Mouse (Mus musculus) cortical plate, adult 2 months (tissue): ENCODE measurements around the gene Bcl7a. TPM values are rescaled to one million over a fixed set of nuclear protein-coding genes. Genes with fewer than 3 reads are reported as not detected.

Source experiments
- H3K27ac ChIP-seq: fragments of 200-500 bp; 2 replicates; pipeline ENCODE4 v1.5.1; 2012; ENCODE audit warnings: low read length, control low read depth, inconsistent platforms; ENCODE audit not compliant: insufficient read depth
- H3K4me1 ChIP-seq: fragments of 200-500 bp; 2 replicates; pipeline ENCODE4 v1.6.1; 2011; ENCODE audit warnings: low read length; ENCODE audit not compliant: control insufficient read depth, insufficient read depth
- H3K4me3 ChIP-seq: fragments of 200-500 bp; 2 replicates; pipeline ENCODE4 v1.5.1; 2011; ENCODE audit warnings: mild to moderate bottlenecking, low read length, control low read depth; ENCODE audit not compliant: insufficient read depth
- CTCF ChIP-seq: fragments of 200-500 bp; IDR thresholded peaks from 2 replicates; pipeline ENCODE4 v1.5.1; 2011; ENCODE audit warnings: mild to moderate bottlenecking, control low read depth, low read length; ENCODE audit not compliant: insufficient read depth; ENCODE audit errors: extremely low read depth
- POLR2A ChIP-seq: fragments of 200-500 bp; IDR thresholded peaks from 2 replicates; pipeline ENCODE4 v1.6.1; 2011; ENCODE audit warnings: mild to moderate bottlenecking, low read length, control low read depth; ENCODE audit not compliant: insufficient read depth; ENCODE audit errors: extremely low read depth
- polyA plus RNA-seq: library from polyadenylated mRNA; depleted of rRNA; stranded (reverse); fragments of >200 nt; gene quantifications from 2 replicates; pipeline ENCODE4 v1.2.3, GENCODE M21; 2012

Bcl7a gene
- polyA plus RNA-seq, 1 experiment = 33.5 TPM

DNA sequence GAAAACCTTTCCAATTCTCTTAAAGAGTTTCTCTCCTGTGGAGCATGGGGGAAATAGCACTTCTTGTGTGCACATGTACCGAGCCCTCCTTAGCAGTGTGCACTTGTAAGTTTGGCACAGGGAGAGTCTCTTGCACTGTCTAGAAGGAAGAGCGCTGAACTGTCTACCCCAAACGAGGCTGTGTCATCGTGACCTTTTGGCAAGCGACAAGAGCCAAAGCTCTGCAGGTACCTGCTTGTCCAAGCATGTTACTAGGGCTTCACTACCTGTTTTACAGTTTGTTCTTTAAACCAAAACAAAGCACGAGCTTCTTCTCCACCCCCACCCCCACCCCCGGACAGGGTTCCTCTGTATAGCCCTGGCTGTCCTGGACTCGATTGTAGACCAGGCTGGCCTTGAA, 15.9 kb upstream of the Bcl7a start:
- Histone ChIP-seq H3K4me3 (no peak overlapping the region), H3K27ac (no peak overlapping the region), H3K4me1 (0 out of 2 replicates have a peak, but pooled peaks cover 3% of the 10 kb centered on the region)
- no peak for TF ChIP-seq POLR2A
- TF ChIP-seq CTCF = no peak

DNA sequence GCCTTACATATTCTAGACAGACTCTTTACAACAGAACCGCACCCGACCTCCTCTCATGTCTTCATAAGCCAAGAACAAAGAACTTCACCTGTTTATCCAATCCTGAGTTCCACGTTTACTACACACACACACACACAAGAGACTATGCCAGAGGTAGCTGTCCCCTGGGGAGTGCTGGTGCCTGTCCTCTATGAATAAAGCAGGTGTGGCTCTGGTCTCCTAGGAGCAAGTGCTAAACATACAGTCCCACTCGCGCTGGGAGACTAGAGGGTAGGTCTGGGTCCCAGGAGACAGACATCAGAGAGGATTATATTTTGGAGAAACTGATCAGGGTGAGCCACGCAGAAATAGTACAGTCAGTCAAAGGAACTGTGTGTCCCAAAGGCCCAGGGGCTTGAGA, 10.1 kb upstream of the Bcl7a start:
- peaks cover 2% of the 10 kb centered on the region for H3K4me1 ChIP-seq
- no peak overlapping the region for H3K4me3 ChIP-seq
- no peak for TF ChIP-seq POLR2A
- TF ChIP-seq CTCF = no peak
- H3K27ac ChIP-seq = no peak overlapping the region

DNA sequence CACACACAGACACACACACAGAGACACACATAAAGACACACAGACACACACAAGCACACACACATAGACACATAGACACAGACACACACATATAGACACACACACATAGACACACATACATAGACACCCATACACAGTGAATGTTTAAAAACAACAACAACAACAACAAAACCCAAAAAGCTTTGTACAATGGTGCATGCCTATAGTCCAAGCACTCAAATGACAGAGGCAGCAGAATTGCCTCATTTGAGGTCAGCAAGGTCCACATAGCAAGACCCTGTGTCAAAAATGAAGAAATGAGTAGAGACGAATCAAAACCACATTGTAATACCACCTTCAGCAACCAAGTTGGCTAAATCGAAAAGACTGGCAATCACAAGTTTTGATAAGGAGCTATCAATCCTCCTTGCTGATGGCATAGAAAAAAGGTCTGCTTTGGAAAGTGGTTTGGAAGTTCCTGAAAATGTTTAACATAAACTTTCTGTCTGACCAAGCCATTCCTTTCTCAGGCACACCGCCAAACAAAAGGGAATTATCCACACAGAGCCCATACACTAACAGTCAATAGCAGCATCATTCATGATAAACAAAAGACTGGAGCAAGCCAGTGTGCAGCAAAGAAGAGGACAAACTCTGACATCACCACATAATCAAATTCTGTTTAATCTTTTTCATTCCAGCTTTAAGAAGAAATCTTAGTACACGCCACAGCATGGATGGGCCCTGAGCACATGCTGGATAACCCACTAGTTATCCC, 7.3 kb upstream of the Bcl7a start:
- TF ChIP-seq POLR2A (no peak), CTCF (no peak)
- Histone ChIP-seq H3K27ac (no peak overlapping the region), H3K4me1 (peaks cover 2% of the 10 kb centered on the region), H3K4me3 (no peak overlapping the region)

DNA sequence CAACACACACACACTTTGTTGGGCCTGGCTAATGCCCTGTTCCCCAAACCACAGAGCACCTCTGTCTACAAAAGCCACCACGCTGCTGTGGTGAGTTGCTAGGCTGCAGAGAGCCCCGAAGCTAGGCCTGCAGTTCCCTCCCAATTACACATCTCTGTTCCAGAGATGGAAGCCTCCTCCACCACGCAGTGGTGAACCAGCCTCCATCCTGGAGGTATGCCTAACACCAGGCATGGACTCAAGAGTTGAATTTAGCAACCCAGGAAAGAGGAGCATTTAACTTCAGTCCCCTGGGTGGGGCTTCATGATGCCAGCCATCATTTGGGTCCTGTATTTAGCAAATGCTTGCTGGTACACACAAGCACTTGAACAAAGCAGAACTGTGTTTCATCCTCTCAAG, 5.2 kb upstream of the Bcl7a start:
- TF ChIP-seq CTCF (no peak), POLR2A (no peak)
- no peak overlapping the region for H3K27ac ChIP-seq
- no peak overlapping the region for H3K4me3 ChIP-seq
- peaks cover 2% of the 10 kb centered on the region for H3K4me1 ChIP-seq

DNA sequence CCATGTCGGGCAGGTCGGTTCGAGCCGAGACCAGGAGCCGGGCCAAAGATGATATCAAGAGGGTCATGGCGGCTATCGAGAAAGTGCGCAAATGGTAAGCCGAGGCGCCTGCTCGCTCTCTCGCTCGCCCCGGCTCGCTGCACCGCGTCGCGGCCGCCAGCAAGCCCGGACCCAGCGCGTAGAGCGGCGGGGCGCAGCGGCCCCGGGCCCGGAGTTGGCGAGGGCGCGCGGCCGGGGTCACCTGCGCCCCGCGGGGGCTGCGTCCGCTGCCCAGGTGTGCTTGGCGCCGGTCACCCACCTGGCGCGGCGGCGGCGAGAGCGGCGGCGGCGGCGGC, 961 bp downstream of the Bcl7a start:
- TF ChIP-seq CTCF (no peak), POLR2A (no peak)
- H3K4me1 ChIP-seq = peaks cover 1% of the 10 kb centered on the region; the same call in 1 of the 2 replicates
- peak overlapping the region; percentile 99 for H3K27ac ChIP-seq
- peak overlapping the region; percentile 79 for H3K4me3 ChIP-seq

DNA sequence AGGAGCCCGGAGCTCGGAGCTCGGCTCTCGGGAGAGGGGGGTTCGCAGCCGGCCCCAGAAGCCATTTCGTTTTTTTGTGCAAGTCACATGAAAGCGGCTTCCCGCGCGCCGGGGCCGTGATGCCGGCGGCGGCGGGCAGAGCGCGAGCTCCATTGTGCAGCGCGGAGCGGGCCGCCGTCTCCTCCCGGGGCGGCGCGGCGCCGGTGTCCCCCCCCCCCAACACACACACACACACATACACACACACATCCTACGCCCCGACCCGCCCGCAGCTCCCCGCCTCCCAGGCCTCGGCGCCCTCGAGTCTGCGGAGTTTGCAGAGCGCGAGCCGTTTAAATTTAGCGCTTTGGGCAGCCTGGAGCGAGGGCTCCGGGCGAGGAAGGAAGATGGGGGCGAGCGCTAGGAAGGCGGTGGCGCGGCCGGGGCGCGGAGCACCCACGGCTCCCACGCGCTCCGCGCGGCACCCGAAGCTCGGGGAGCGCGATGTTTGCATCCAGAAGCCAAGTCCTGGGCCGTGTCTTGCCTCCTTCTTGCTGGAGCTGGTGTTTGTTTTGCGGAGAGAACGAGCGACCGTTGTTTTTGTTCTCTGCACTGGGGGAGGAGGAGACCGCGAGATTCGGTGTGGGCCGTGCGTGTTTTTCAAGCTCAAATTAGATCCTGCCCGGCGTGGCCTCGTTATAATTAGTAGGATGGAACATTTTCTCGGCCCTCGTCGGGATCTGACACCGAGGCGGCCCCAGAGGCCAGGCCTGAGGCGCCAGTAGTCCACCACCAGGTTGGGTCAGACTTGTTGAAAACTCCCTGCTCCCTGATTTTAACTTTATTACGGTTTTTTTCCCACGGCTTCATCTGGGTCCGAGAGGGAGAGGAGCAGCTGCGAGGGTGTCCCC, 1.6 kb downstream of the Bcl7a start:
- TF ChIP-seq CTCF = no peak
- TF ChIP-seq POLR2A = 0 out of 2 replicates have a peak, but pooled peaks have one; percentile 9
- Histone ChIP-seq H3K4me3 (peak overlapping the region; percentile 79), H3K4me1 (peaks cover 1% of the 10 kb centered on the region; the same call in 1 of the 2 replicates), H3K27ac (peak overlapping the region; percentile 99)

DNA sequence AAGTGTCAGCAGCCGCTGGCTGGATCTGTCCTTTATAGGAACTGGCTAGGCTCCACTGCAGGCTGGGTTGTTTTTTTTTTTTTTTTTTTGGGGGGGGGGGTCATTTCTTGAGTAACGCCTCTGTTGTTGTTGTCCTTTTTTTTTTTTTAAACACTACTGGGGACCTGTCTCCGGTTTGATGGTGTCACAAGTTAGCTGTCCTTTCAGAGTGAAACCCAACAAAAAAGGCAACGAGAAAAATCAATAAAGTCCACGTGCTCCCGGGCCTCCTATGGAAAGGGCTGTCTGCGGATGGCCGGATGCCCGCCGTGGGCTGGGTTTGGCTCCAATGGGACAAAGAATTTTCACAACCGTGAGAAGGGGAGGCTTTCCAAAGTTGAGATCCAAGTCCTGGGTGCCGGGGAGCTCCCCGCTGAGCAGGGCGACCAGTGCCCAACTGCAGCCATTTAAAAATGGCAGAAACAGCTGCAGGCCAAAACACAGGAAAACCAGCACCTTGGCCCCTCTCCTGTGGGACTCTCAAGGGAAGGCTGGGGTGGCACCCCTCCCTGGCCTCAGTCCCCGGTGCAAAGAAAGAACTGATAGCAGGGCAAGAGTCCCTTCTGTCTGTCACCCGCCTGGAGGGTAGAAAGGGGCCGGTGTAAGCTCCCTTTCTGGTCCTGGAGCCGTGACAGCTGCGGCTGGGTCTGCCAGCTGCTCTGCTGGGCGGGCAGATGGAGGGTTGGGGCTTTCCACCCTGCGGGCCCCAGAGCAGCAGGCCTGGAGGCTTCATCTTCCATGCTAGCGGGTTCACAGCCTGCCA, 2.4 kb downstream of the Bcl7a start:
- TF ChIP-seq POLR2A (no peak), CTCF (no peak)
- H3K27ac ChIP-seq = peak overlapping the region; percentile 82
- H3K4me3 ChIP-seq = peak overlapping the region; percentile 79
- H3K4me1 ChIP-seq = peaks cover 3% of the 10 kb centered on the region; the same call in 1 of the 2 replicates

DNA sequence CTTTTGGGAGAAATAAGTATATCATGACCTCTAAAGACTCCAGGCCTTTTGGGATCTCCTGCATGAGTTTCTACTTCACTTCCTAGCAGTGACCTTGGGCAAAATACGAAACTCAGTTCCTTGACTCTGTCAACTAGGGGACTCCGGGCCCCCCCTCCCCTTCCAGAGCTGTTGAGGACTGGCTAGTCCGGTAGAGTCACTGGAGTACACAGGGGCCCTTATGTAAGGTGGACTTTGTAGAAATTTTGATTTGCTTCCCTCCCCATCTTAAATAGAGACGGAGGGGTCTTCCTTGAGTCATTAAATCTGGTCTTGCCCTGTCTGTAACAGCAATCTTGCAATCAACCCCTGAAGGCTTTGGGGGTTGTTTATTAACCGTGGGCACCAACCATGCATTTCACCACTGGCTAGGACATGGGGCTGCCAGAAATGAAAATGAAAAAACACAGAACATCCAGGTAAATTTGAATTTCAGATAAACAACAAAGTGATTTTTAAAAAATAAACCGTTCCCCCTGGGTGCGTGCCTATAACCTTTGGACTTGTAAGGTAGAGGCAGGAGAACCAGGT, 3.2 kb downstream of the Bcl7a start:
- TF ChIP-seq CTCF = no peak
- TF ChIP-seq POLR2A = no peak
- H3K4me3 ChIP-seq = peak overlapping the region; percentile 79; the same call in 1 of the 2 replicates
- peak overlapping the region; percentile 62; the same call in 1 of the 2 replicates for H3K27ac ChIP-seq
- peaks cover 3% of the 10 kb centered on the region; the same call in 1 of the 2 replicates for H3K4me1 ChIP-seq

DNA sequence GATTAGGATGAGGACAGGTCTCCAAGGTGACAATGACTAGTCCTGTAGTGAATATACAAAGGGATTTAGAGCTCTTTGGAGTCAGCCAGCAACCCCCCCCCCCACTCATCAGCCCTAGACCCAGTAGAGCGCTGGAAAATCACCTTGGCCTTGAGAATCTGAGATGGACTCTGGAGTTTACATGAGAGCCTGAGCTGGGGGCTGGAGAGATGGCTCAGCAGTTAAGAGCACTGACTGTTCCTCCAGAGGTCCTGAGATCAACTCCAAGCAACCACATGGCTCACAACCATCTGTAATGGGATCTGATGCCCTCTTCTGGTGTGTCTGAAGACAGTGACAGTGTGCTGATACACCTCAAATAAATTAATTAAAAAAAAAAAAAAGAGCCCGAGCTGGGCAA, 4.4 kb downstream of the Bcl7a start:
- no peak overlapping the region for H3K4me3 ChIP-seq
- no peak for TF ChIP-seq CTCF
- TF ChIP-seq POLR2A = no peak
- H3K4me1 ChIP-seq = peaks cover 5% of the 10 kb centered on the region
- no peak overlapping the region for H3K27ac ChIP-seq
